Mouse (Mus musculus): ENCODE measurements around the gene Fcho1.
A peak's percentile ranks its signal among the peaks of the same experiment; 100 is the strongest.
"Not testable (repeated sequence)": the region's sequence is repeated elsewhere in the genome, so short reads cannot be mapped to it uniquely, and the experiment has no call there.

Gene Fcho1

DNA sequence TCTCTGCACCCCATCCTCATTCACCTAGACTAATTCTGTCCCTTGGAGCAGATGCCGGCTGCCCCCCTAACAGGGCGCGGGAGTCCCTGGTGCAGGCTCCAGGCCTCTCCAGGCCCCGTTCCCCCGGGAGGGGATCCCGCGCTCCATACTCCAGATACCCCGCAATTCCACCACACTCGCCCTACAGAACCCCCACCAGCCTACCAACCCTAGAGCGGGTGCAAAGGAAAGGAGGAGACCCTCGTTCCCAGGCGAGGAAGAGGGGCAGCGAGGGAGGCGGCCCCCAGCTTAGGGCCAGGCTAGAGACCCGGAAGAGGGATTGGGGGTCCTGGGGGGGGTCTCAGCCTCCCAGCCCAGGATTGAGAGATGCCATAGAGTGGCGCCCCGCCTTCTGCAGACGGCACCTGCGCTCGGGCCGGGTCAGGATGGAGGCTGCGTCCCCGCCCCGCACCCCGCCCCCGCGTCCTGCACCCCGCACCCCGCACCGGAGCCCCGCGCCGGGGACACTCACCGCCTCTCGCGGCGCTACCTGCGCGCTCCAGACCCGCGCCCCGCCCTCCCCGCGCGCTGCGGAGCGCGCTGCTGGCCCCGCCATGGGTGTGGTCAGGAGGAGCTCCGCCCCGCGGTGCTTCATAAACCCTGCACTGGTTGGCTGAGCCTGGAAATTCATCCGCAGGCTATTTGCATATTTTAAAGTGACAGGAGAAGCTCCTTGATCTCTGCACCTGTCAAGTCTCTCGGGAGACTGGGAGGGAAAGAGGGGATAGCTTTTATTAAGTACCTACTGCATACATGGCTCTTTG lies at the start of gene Fcho1:
Gene Fcho1, minus strand, starts transcription at position 595 of the 803 bp plus-strand sequence.
- DNase-seq (ENCODE audit: low read depth): peak; percentile 94

GRCm38 (mm10) chr8:71771336-71771735 lies 45.8 kb upstream of the Fcho1 start:
- DNase-seq (ENCODE audit: low read depth): no peak

GRCm38 (mm10) chr8:71758816-71759215 lies 33.3 kb upstream of the Fcho1 start:
- no peak for DNase-seq (ENCODE audit: low read depth)

DNA sequence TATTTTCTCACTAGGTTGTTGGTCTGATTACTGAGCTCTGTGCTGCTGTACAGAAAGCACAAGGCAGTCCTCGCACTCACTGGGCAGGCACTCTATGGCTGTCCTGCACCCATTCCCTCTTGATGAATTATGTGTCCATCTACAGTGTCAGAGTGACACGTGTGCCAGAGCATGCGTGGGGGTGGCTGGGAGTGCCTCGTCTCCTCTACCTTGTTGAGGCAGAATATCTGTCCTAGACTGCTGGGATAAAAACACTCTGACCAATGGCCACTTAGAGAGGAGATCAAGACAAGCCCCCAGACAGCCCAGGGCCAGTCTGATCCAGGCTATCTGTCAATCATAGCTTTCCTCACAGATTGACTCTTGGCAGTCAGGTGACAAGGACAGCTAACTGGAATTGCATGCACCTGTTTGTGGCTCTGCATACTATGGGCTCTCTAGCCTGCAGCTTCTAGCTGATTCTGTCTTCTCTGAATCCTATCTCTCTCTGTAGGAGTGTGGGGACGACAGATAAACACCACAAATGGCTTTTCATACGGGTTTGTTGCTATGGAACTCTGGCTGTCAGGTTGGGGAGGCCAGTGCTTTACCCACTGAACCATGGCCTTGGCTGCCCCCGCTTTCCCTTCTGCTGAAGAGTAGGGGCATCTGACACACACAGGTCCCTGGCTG lies 27.5 kb upstream of the Fcho1 start:
- DNase-seq (ENCODE audit: low read depth): not testable (repeated sequence)

DNA sequence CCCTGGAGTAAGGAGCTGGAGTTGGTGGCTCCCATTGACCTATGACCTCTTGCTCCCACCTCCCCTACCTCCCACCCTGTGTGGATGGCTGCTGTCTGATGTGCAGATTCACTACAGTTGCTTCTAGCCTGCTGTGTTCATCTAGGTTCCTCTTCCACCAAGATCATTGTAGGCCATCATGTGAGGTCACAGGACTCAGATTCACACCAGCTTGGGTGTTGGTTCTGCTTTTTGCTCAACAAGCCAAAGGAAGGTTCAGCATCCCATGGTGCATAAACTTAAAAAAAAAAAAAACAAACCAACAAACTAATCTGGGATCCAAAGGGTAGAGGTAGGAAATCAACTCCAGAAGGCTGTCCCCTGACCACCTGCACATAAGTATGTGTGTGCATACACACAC lies 26.7 kb upstream of the Fcho1 start:
- DNase-seq (ENCODE audit: low read depth): not testable (repeated sequence)

- peak; percentile 26 for DNase-seq (ENCODE audit: low read depth)
Measured at GRCm38 (mm10) chr8:71751337-71751886, 25.9 kb upstream of the Fcho1 start.

GRCm38 (mm10) chr8:71749321-71750075 lies 24.0 kb upstream of the Fcho1 start:
- DNase-seq (ENCODE audit: low read depth): not testable (repeated sequence)

DNA sequence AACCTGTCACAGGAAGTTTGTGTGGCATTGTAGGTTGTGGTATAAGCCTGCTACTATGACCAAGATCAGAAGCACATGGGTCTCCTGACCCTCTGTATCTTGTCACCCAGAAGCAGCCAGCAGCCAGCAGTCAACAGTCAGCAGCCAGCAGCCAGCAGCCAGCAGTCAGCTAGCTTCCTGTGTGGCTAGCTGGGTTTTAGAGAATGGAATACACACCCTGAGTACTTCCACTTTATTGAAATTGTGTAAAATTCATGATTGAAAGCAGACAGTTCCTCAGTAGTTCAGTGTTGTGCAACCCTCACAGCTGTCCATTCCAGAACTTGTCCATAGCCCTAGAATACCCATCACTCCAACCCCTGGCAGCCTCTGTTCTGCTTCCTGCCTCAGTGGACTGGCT lies 21.6 kb upstream of the Fcho1 start:
- DNase-seq (ENCODE audit: low read depth): not testable (repeated sequence)

GRCm38 (mm10) chr8:71745322-71745721 lies 19.8 kb upstream of the Fcho1 start:
- DNase-seq (ENCODE audit: low read depth): no peak

- no peak for DNase-seq (ENCODE audit: low read depth)
Measured at GRCm38 (mm10) chr8:71742783-71743182, 17.3 kb upstream of the Fcho1 start.

DNA sequence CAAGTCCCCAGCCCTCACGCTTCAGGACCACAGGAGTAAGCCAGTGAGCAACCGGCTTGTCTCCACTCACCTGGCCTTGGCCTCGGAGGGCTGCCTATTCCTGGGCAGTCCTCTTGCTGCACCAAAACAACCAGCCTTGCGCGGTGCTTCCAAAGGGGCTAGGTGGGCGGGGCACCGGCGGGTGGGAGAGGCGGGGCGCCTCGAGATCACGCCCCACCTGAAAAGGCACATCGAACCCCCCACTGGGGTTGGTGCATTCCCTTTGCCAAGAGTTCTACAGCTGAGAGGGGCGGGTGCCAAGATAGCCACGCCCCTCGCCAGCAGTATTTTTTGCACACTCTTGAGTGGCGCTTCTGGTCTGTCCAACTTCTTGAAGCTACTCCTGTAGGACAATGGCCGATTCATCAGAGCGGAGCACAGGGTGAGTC lies 16.2 kb upstream of the Fcho1 start:
- DNase-seq (ENCODE audit: low read depth): no peak

DNA sequence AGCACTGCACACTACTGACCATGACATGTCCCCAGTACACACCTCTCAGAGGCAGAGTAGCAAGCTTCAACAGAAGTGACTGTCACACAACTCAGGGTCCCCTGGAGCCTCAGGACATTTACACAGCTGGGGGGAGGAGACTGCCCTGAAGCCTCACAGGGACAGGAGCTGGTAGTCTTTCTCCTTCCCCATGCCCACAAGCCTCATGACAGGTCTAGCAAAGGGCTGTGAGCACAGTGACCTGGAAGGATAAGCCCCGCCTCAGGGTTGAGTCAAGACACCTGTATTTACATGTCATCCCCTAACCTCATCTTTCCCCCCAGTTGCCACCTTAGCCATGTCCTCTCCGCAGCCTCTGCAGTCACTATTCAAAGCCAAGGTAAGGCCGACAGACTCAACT lies 15.7 kb upstream of the Fcho1 start:
- no peak for DNase-seq (ENCODE audit: low read depth)

DNA sequence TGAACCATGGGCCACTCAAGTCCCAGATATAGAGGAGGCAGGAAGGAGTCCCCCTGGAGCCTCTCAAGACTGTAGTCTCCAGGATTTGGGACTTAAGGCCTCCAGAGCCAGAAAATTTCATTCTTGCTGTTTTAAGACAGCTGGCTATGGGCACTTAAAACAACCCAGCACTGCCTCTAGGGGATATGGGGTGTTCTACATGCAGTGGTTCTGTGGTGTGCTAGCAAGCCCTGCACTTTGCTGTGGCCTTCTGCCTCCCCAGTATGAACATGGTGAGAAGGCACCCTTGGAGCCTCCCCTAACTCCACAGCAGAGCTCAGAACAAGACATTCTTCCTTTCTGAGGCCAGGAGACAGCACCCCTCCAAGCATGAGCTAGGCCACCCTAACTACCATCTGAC lies 12.8 kb upstream of the Fcho1 start:
- not testable (repeated sequence) for DNase-seq (ENCODE audit: low read depth)

DNA sequence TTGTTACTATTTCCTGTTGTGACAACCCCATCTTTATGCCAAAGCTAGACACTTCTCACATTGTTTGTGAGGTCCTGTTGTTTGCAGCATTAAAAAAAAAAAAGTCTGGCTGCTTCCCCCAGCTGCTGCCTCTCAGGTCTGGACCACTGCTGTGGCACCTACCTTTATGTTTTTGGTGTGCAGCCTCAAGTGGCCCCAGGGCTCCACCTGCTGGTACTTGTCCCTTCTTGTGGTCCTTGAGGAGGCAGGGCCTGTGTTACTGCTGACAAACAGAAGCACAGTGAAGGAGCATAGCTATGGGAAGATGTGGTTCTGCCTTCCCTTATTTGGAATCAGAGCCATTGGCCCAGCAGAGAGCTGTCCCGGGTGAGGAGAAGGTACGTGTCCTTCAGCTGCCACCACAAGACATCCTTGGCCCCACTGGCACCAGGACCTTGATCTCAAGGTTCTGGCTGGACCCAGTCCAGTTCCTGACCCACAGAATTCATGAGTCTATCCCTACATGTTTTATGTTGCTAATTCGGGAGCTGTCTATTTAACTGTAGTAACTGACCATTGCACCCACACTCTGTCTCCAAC lies 6.2 kb upstream of the Fcho1 start:
- DNase-seq (ENCODE audit: low read depth): peak; percentile 83

DNA sequence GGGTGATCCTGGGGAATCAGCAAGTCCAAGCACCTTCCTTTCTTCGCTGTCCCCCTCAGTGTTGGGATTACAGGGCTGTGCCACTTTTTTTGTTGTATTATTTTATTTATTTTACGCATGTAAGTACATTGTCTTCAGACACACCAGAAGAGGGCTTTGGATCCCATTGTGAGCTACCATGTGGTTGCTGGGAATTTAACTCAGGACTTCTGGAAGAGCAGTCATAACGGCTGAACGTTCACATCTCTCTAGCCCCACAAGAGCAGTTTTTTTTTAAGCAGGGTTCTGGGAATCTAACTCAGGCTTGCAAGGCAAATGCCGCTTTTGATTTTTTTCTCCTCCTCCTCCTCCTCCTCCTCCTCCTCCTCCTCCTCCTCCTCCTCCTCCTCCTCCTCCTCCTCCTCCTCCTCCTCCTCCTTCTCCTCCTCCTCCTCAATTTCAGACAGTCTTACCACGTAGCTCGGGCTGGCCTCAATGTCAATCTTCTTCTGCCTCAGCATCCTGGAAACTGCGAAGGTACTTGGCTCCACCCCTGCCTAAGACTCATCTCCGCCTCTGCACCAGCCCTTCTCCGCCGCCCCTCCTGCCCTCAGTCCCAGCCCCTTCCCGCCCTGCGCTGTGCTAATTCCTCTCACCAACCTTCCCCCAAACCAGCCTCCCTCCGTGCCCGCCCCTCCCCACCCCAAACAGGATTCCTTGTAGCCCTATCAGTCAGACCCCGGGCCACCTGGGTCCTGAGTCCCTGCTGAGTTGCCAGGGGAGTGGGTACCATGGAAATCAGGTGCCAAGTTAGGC lies 3.5 kb upstream of the Fcho1 start:
- peak; percentile 72 for DNase-seq (ENCODE audit: low read depth)

- DNase-seq (ENCODE audit: low read depth): peak; percentile 43
Measured at GRCm38 (mm10) chr8:71728240-71728785, 2.8 kb upstream of the Fcho1 start.

- no peak for DNase-seq (ENCODE audit: low read depth)
Measured at GRCm38 (mm10) chr8:71724389-71724788, 1.1 kb downstream of the Fcho1 start.

GRCm38 (mm10) chr8:71723047-71723551 lies 2.4 kb downstream of the Fcho1 start:
- peak; percentile 83 for DNase-seq (ENCODE audit: low read depth)

- no peak for DNase-seq (ENCODE audit: low read depth)
Measured at GRCm38 (mm10) chr8:71719928-71720457, 5.5 kb downstream of the Fcho1 start.

GRCm38 (mm10) chr8:71719218-71719617 lies 6.3 kb downstream of the Fcho1 start:
- no peak for DNase-seq (ENCODE audit: low read depth)

Data from naive thymus-derived CD4-positive, alpha-beta T cell, adult 2 months (primary cell).